Mouse (Mus musculus): ENCODE data around the gene Adgre4. TPM values are rescaled to one million over a fixed set of nuclear protein-coding genes. Genes with fewer than 3 reads are reported as not detected.

The Adgre4 gene
- 0.98 TPM for total RNA-seq (2023)

DNA sequence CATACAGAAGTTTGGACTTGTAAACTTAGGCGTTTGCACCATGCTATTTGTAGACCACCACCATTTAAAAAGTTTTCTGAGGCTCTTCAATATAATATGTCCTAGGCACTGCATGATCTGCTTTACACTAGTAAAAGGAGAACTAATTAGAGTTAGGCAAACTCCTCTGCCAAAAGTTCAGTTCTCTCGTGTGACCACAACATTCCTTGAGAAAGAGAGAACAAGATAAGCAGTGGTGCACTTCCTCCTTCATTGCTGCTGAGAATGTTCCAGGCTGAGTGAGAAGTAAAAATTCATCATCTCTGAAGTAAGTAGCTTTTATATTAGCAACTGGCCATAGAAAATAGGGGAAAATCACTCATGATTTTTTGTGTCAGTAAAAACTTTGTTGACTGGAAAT is at the start of gene Adgre4:
Gene Adgre4 (plus strand): TSS at position 199 of the 400 bp plus-strand sequence.

DNA sequence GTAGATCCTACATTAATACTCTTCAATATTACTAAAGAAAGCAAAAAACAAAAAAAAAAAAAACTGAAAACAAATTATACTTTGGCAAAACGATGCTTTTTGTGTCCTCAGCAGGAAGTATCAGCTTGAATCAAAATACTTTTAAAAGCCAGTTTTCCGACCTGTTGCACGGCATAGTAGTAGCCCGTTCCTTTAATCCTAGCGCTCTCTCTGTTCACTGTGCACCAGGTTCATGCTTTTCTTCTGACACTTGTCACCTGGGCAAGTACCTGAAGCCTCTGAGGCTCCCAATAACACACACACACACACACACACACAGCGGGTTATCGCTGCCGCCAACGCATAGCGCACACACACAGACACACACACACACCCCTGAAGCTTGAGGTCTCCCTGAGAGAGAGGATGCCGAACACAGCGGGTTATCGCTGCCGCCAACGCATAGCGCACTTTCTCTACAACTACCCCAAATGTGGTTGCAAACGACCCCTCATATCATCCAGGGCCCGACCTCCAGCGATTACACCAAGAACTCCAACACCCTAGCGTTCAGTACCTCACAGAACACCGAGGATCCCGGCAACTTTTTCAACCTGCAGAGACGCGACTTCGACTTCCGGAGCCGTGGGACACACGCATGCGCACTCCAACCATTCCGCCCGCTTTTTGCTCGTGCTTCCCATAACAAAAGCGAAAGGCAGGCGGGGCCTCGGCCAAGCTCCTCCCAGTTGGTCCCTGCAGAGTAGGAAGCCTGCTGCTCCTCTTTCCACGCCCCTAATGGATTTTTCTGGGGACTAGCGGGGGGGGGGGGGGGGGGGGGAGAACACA is 37.6 kb upstream of the Adgre4 start, which contains the start of gene Pot1b:
Gene Pot1b (minus strand): TSS at position 645 of the 828 bp plus-strand sequence.

DNA sequence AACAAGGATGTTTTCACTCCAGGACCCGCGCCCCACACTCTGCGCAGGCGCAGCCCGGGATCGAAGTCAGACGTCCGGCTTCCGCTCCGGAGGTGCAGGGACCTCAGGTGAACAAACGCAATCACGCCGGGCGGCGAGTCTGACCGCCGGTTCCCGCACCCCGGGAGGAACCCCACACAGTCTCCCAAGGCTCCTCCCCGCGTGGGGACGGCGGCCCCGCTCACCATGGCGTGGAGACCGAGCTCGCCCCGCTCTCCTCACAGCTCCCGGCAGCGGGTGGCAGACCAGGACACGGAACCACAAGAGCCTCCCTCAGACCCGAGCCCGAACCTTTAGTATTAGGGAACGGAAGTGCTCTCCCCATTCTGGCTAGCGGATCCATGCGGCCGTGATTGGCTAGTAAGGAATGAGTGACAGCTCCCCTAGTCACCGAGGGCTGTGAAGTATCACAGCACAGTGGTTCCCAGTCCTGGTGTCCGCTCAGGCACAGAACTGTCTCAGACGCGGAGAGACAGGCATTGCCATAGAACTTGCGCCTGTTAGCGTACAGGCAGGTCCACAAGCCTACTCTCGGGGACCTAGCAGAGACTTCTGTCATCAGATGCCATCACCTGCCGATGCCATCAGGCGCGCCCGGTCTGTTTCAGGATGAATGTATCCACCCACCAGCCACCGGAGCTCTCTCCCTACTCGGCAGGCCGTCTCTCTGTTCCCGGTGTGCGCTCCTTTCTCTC is 129.0 kb downstream of the Adgre4 start, which contains the start of gene Zfp119a:
Gene Zfp119a (minus strand): TSS at position 295 of the 734 bp plus-strand sequence.

Other genes with a start within 250 kb of the Adgre4 start
- not detected for gene Vmn2r118, start 124.8 kb upstream of the Adgre4 start, total RNA-seq (2023)
- gene Pot1b, start 37.4 kb upstream of the Adgre4 start, total RNA-seq (2023) = 39.2 TPM
- 17.5 TPM for gene Zfp119a, start 128.9 kb downstream of the Adgre4 start, total RNA-seq (2023)
- gene Zfp959, start 142.1 kb downstream of the Adgre4 start, total RNA-seq (2023) = 30.9 TPM
- gene Zfp119b, start 199.5 kb downstream of the Adgre4 start, total RNA-seq (2023) = 6.4 TPM
- gene Ebi3, start 202.7 kb downstream of the Adgre4 start, total RNA-seq (2023) = 0.77 TPM
- 40.8 TPM for gene Yju2, start 209.1 kb downstream of the Adgre4 start, total RNA-seq (2023)
- 3.2 TPM for gene Shd, start 220.5 kb downstream of the Adgre4 start, total RNA-seq (2023)
- gene Fsd1, start 236.5 kb downstream of the Adgre4 start, total RNA-seq (2023) = not detected

Data from CD8-positive naive resting alpha-beta T cell, adult 57 days (primary cell).